Mouse (Mus musculus) megakaryocyte, embryonic 14.5 days (primary cell): ENCODE data around the gene Glcci1.

Experiments
- FLI1 ChIP-seq: IDR thresholded peaks from 2 replicates; pipeline ENCODE4 v1.6.1; 2012; ENCODE audit warnings: low read length, inconsistent platforms, mixed read lengths
- GATA1 ChIP-seq: IDR thresholded peaks from 3 replicates; pipeline ENCODE4 v1.6.1; 2012; ENCODE audit warnings: mixed read lengths, low read length, inconsistent platforms, borderline replicate concordance

DNA sequence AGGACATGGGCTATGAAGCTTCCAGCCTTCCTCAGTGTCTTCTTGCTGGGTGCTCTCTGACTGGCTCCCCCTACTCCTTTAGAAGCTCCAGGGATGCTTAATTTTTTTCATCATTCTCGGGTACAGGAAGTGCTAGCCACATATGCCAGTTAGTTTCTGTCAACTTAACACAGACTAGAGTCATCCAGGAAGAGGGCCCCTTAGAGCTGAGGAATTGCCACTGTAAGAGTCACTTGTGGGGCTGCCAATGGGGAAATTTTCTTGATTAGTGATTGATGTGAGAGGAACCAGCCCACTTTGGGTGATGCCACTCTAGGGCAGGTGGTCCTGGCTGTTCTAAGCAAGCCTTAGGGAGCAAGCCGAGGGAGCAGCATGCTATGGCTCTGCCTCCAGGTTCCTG lies 130.1 kb downstream of the Glcci1 start:
- no peak for TF ChIP-seq GATA1
- no peak for TF ChIP-seq FLI1
